Mouse (Mus musculus) induced T-regulatory cell, adult 2 months (primary cell): ENCODE measurements at regions not wholly inside any gene's neighbourhood (a gene's known extent, or its start where the extent isn't known, plus 50 kb on each side); places are given as distances from the start of the nearest gene placed in this dataset.

Source experiments
- DNase-seq: peaks from one replicate; pipeline ENCODE4 v3.0.0-alpha.2; 2012; ENCODE audit warnings: low read depth

DNA sequence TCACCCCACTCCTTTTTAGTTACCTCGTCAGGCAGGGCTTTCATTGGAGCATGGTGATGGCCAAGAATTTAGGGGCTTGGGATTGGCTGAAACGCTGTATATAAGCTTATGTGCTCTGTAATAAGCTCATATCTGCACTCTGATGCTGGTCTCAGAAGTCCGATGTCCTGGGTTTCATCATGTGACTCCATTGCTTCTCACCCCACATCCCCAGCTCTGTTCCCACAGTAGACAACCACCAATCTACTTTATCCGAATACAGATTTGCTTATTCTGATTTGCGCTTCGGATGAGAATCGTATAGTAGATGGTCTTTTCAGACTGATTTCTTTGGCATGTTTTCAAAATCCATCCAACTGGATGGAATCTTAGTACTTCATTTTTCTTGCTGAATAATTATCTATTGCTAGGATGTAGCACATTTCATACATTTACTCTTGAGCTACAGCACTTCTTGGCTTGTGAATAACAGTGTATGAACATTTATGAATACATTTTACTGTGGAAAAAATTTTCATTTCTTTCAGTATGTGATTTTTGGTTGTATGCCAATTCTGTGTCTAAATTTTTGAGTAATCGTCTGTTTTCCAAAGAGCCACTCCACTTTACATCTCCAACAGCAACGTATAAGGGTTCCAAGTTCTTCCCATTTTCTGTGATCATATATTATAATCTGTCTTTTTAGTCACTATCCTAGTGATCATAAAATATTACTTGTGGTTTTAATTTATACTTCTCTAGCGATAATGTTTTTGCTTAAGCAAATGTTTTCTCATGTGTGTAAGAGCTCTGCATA lies 185.7 kb downstream of the Hace1 start:
- no peak for DNase-seq

DNA sequence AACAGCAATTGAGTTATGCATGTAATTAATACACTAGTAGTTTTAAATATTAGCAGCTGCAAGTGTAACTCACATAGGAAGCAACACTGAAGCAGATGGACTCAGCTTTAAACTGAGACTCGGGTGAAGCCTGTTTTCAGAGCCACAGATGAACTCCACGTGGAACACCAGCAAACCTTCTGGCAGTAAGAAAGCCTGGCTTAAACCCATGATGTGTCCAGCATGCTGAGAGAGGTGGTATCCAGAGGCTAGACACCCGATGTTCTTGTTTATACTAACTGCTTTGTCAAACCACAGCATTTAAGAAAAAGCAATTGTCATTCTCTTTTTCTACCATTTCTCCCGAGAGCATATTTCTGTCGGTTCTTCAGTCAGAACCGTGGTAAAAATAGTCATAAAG lies 202.1 kb downstream of the Hace1 start:
- DNase-seq = no peak

DNA sequence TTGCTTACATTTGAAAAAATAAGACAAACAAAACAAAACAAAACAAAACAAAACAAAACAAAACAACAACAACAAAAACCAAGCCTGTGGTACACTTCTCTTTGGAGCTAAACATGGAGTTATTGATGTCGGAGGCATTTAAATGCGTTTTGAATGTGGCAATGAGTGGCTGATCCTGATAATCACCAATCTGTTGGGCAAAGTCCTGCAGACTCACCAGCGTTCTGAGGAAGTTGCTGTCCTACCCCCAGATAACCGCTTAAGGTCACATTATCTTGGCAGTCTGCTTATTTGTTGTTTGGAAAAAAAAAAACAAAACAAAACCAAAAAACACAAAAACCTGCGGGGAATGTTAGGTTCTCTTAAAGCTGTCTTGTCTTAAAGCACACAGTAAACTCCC lies 205.4 kb downstream of the Hace1 start:
- DNase-seq = no peak

DNA sequence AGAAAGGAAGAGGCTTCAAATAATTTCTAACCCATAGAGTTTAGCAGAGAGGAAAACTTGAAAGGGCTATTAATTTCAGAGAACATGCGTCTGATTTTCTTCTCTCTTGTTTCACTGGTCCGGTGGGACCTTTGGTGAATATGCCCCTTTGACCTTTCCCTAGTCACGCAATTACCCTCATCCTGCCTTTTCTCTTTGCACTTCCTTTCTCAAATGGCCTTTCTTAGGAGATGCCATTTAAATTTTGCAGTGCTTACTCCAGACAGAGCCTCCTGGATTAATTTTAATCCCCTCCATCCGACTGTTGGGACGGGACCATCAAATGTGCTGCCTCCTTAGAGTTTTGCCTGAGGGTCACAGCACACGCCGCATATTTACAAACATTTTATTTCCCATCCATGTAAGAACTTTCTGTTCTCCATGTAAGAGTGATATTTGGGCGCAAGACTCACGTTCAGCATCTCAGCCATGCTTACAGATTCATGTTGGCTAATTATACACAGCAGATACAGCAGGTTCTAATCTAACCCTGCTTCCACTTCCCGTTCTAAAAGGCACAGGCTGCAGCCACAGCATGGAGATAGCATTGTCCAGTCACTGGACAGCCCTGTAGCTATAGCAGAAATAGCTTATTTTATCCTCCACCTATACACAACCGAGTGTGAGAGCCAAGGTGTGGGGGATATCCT lies 206.0 kb downstream of the Hace1 start:
- DNase-seq = no peak

DNA sequence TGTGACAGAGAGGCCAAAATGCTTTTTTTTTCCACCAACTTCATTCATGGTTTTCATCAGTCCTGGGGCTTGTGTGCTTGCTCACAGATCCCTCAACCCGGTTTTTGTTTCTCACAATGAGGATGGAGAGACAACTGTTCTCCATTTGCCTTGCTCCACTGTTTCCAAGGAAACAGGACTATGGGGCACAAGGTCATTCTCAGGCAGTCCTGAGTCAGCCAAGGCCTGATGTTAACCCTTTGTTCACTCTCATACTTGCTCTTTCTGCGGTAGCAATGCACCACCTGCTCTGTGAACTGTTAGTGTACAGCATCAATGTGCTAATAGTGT lies 206.5 kb downstream of the Hace1 start:
- DNase-seq = no peak

DNA sequence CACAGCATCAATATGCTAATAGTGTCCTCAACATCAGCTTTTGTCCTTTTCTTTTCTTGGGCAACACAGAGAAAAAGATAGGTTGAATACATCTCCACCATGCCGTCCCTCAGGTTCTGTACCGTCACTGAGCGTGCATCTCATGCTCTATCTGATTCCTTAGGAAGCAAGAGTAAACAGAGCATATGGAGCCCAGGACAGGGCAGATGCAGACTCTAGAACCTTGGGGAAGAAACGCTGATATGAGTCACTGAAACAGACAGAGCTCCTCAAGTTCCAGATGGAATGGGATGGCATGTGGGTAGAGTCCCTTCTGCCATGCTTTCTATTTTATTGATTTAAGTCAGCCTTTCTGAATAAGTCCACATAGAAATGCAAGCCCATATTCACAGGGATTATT lies 206.9 kb downstream of the Hace1 start:
- DNase-seq = no peak

DNA sequence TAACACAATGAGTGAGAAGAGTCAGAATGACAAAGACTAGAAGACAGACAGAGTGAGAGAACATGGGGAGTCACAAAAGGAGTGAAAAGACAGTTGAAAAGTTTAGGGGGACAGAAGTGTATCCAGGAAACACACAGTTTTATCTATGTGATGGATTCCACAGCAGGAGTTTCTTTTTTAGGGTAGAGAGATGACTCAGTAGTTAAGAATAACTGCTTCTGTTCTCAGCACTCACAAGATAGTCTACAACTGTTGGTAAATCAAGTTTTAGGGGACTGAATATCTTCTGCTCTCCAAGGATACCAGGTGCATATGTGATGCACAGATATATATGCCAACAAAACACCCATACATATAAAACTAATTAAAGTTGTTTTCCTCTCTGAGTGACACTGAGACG lies 210.7 kb downstream of the Hace1 start:
- DNase-seq = no peak

DNA sequence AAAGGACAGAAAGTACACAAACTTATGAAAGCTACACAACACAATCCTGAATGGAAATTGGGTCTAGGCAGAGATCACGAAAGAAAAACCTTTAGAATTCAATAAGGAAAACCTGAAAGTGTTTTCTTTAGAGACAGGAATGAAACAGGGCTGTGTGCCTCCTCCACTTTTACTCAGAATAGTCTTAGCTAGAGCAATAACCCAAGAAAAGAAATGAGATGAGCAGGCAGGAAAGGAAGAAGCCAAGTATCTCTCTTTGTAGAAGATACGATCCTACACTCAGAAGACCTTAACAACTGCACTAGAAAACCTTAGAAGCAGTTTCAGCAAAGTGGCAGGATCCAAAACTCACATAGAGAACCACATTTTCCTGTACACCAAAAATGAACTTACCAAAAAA lies 218.0 kb downstream of the Hace1 start:
- DNase-seq = no peak

DNA sequence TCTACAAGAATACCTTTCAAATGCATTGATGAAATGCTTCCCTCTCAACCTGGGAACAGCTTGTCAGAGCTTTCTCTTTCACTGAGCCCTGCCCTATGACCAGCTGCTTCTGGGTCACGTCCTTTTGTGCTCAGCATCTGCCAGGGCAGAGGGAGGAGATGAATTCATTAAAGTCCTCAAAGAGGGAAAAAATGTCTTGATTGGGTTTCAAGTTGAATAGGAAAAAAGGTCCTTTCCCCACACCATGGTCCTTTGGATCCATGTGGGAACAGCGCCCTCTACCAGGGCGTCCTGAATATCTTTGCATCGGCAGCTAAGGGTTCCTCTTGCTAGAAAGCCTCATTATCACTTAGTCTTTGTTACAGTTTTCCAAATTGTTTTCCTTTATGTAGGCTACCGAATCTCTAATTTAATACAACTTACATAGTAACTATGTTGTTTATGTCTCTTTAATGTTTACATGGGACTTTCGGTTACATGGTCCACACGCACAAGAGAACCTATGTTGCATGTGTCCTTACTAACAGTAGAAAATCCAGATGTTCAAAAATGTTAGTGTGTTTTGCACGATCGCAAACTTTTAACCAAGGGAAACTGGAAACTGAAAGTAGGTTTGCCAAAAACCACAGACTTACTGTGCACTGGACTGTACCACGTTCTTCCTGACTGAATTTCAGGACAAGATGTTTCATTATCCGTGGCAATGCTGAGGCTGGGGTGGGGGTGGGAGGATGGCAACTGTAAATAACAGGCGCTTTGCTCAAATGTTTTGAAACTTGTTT lies 222.6 kb downstream of the Hace1 start:
- peak; percentile 23 for DNase-seq

DNA sequence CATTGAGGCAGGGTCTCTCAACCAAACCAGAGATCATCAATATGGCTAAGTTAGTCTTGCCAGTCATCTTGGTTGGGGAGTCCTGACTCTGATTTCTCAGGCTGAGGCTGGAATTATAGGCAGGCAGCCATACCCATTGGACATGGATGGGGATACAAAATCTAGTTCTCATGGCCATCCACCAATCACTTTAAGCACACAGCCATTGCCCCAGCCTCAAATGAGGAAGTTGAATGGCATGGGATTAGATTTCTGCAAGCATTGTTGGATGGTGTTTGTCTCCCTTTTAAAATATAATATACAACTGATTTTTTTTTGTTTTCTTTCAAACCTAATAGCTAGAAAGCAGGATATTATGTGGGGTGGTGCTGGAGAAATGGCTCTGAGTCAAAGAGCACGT lies 223.8 kb downstream of the Hace1 start:
- DNase-seq = no peak

DNA sequence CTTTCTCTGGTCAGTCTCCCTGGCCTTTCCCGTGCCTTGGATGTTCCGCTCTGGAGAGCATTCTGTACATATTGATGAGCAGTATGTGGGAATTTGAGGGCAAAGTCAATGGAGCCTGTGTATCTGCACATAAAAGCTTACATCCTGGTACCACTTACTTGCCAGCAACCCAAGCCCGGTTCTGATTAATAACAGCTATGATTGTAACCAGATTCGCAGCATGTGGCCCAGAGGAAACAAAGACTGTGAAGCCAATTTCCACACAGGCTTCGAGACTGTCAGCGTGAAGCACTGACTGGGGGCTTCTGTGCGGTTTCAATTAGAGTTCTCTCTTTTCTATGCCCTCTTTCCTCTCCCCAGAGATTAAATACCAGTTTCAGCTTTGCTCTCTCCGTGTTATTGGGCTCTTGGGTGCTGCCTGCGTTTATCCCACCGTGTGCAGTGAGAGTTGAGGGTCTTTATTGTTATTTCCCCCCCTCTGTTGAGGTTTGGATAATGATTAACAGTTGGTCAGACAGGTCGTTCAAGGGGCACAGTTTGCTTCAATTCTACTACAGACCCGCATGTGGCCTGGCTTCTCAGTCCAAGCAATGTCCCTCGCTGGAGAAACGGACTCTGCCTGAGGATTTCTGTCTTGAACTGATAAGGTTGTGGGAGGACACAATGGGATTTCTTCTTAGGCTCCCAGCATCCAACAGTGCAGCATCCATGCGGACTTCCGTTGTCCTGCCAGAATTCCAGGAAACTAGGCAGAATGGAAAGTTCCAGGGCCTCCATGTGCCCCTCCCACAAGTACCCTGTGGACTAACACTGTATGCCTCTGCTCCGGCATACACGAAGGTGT lies 229.6 kb downstream of the Hace1 start:
- no peak for DNase-seq

DNA sequence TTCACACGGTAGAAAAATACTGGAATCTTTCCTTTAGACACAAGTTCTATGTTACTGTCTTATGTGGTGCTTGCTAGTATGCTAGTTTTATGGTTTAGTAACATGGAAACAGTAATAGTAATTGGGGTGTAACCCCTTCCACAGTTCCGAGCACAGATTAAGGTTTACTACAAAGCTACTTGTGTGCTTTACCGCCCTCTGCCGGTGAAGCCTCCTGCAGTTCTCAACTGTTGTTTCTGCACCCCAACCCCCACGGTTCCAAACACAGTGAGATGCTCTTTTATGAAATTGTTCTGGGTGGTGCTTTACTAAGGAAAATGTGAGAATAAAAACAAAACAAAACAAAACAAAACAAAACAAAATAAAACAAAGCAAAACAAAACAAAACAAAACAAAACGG lies 234.3 kb downstream of the Hace1 start:
- DNase-seq = peak; percentile 54

DNA sequence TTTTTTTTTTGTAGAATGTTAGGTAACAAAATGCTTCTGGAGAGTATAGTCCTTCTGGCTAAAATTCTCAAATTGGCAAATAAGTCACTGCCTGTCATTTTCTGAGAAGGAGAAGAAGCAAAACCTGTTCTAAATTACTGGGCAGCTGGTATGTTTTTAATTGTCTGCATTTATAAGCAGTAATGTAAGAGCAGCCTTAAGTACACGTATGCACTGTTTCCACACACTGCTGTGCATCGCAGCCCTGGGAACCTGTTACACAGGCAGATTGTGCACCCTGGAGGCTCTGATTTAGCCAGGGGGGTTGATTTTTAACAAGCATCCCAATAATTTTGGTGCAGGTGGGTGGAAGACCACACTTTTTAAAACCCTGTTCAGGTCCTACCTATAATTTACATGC lies 236.2 kb downstream of the Hace1 start:
- no peak for DNase-seq

DNA sequence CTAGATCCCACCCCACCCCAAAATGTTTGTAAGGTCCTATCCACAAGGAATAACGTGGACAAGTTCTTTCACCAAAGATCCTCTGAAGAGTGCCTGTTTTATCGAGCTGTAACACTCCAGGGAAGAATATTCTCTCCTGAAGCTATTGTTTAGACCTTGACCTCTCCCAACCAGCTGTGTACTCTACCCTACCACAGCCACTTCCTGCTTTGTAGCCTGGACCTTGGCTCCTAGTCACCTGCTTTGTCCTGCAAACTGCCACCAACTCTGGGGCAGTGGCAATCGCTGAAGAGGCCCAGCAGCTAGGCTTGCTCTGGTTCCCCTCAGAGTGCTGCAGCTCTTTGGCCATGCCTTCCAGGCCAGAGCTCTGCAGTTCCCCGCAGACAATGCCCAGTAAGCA lies 239.1 kb downstream of the Hace1 start:
- DNase-seq = no peak

DNA sequence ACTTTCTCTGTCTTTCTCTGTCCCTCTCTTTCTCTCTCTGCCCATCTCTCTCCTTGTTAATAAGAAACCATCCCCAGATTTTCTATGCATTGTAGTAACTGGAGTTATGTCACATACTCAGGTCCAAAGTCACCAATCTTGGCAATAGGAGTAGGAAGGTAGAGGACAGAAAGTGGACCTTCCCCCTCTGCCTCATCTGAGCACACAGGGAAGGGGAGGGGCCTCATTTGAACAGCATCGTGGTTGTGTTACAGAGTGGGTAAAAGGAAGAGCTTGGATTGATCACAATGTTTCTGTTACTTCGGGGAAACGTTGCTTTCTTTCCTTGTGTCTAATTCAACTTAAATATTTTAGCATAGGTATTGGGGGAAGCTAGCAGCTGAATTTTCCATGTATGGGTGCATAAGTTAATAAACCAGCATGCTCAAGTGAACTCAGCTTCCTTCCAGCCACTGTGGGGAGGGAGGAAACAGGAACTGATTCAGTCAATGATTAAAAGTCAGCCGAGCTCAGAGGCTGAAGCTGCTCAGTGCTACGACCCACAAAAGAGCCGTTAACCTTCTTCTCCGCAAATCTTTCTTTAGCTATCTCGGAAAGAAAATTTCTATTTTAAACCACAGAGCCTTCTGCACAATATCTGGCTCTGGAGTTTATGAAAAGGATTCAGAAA lies 243.5 kb downstream of the Hace1 start:
- DNase-seq = peak; percentile 7

DNA sequence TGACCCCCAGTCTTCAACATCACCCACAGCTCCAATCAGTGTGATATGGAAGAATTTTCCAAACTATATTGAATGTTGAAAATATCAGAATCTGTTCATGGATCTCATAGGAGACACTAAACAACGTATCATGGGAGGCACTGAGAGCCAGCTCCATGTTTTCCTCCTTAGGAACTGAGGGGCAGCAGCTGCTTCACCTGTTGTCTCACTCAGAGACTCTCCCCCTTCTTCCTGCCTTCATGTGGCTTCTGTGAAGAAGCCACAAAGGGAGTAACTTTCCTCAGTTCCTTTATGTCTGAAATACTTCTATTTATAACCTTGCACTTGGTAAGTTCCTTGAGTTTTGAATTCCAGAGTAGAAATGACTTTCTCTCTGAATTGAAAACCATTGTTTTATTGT lies 244.6 kb downstream of the Hace1 start:
- no peak for DNase-seq

DNA sequence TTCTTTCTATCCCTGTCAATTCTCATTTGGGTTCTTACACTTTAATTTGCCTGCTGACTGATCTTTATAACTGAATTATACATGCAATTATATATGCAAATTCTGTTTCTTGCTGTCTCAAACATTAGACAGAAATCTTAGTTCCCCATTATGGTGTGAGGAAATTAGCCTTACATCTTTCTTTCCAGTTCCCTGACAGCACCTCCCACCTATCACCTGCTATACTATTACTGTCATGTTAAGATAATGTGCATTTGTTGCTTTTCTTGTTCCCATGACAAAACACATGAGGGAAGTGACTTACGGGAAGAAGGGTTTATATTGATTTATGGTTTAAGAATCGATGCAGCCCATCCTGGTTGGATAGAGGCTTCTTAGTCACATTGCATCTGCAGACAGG lies 246.0 kb downstream of the Hace1 start:
- no peak for DNase-seq

DNA sequence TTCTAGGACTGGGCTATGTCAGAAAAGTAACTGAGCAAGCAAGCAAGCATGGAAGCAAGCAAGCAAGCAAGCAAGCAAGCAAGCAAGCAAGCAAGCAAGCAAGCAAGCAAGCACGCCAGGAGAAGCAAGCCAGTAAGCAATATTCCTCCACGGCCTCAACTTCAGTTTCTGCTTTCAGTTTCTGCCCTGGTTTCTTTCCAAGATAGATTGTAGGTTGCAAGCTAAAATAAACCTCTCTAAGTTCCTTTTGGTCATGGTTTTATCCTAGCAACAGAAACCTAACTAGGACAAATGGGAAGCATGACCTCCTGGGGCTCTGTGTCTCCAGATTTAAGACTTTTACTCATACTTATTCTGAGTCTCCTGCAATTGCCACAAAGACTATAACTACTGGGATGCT lies 271.0 kb downstream of the Hace1 start:
- no peak for DNase-seq

DNA sequence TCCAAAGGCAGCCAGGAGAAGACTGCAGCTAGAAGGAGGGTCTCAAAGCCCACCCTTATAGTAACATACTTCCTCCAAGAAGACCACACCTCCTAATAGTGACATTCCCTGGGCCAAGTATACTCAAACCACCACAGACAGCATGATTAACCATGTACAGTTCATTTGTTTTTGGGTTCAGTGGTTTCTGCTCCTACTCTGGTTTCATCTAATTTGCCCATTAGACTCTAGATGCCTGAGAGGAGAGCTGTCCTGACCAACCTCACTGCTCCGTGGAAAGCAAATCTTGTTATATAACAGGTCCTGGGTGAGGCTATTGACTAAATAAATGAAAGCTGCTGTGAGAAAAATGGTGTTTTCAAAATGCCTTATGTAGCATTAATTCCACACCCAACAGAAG lies 272.2 kb downstream of the Hace1 start:
- no peak for DNase-seq

DNA sequence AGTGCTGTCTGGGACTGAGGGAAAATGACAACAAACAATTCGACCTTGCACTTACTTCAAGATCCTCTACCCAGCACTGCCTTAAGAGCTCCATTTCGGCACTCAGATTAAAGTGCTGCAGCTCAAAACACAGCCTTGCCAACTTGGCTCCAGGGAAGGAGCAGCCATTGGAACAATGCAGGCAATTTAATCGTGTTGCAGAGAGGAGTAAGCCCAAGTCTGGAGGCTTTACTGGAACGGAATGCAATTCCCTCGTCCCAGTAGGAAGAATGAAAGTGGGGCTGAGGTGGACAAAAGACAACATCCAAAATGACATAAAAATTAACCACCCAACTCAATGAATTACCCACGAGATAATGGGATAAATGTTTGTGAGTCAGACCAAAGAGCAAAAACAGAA lies 273.0 kb downstream of the Hace1 start:
- DNase-seq = no peak

DNA sequence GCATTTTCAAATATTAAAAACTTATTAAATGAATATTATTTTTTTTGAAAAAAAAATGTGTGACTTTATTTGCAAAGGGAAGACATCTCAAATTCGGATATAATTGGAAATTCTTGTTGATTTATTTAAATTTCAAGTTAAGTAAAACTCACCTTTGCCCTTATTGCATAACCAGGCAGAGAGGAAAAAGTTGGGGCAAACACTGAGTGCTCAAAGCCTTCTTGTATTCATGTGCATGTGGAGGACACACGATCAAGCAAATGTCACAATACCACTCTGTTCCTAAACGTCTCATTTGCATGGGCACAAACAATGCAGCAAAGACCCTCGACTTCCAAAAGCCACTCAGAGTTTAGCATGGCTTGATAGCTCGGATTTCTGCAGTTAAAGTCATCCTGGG lies 275.1 kb downstream of the Hace1 start:
- DNase-seq = no peak

DNA sequence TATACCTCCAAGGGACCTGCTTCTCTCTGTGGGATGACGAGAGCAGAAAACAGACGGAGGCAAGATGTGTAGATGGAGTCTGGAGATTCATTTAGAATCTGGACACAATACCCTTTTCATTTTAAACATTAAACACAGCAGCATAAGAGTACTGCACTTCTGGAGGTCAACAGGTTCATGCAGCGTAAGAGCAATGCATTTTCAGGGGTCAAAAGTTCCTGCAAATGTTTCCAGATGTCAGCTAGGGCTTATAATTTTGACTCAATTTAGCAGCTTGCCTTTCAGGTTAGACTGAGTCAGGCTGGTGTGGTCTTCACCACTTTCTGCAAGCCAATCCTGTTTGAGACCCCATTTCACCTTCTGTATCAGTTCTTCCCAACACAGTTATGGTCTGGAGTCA lies 277.9 kb downstream of the Hace1 start:
- no peak for DNase-seq
